In genomic region chr3:154646638-154647442, GRCm38 (mm10) we compare ENCODE assay signal across 8 mouse cellular contexts. TPM values are rescaled to one million over a fixed set of nuclear protein-coding genes. Genes with fewer than 3 reads are reported as not detected.
DNase-seq lines count a peak whose midpoint lies in the region; ATAC-seq and TF ChIP-seq lines count a peak whose summit lies in the region.

No protein-coding gene starts in this region.

- peak overlapping the region; percentile 41 for H3K4me2 ChIP-seq in midbrain, embryonic 16.5 days (ENCODE audit: low read length)

- peaks cover 16% of the 10 kb centered on the region for H3K4me1 ChIP-seq in forebrain, embryonic 10.5 days
- H3K4me1 ChIP-seq in midbrain, embryonic 16.5 days (ENCODE audit: control insufficient read depth, insufficient read depth, low read length) = peaks cover 8% of the 10 kb centered on the region; the same call in 1 of the 2 replicates

- H3K27me3 ChIP-seq in Patski = peaks cover 3% of the 10 kb centered on the region
- peaks cover 14% of the 10 kb centered on the region for H3K27me3 ChIP-seq in forebrain, embryonic 10.5 days (ENCODE audit: poor library complexity, severe bottlenecking)
- H3K27me3 ChIP-seq in midbrain, embryonic 16.5 days (ENCODE audit: control insufficient read depth, insufficient read depth, low read depth, low read length) = no peaks in the 10 kb centered on the region

- peak overlapping the region; percentile 20; the same call in 1 of the 2 replicates for H3K4me3 ChIP-seq in forebrain, embryonic 10.5 days
- no peak overlapping the region; the same call in 1 of the 2 replicates for H3K4me3 ChIP-seq in midbrain, embryonic 16.5 days (ENCODE audit: low read depth, low read length)

- H3K9me3 ChIP-seq in forebrain, embryonic 10.5 days = no peaks in the 10 kb centered on the region
- no peaks in the 10 kb centered on the region for H3K9me3 ChIP-seq in midbrain, embryonic 16.5 days (replicated peaks; ENCODE audit: control insufficient read depth, low read length, poor library complexity, severe bottlenecking)

- peak; percentile 58 for TF ChIP-seq CTCF in Patski (IDR thresholded peaks at IDR 0.05)

- H3K36me3 ChIP-seq in forebrain, embryonic 10.5 days (replicated peaks) = no peaks in the 10 kb centered on the region
- no peaks in the 10 kb centered on the region for H3K36me3 ChIP-seq in midbrain, embryonic 16.5 days (ENCODE audit: control insufficient read depth, insufficient read depth, low read length)

- no peak overlapping the region for H3K9ac ChIP-seq in midbrain, embryonic 16.5 days (ENCODE audit: low read depth, low read length)

- in situ Hi-C loops in Patski (cut with MboI; ENCODE audit: low pct_unique_long_range_greater_than_20kb) = loop anchor here (25.0 kb wide), 1 partner anchor 715 kb away; no protein-coding TSS in a partner anchor

- 0 out of 2 replicates have a peak overlapping the region, but pooled peaks have one; percentile 40 for H3K27ac ChIP-seq in forebrain, embryonic 10.5 days
- no peak overlapping the region for H3K27ac ChIP-seq in midbrain, embryonic 16.5 days (ENCODE audit: low read length)

- CTCF ChIA-PET in Patski (lab: Charles Lee) = interaction anchor here (0.9 to 1.7 kb wide), 8 partner anchors 8 to 174 kb away, joined by 3 to 9 read pairs (median 4); partner anchors contain the start of genes Cryz and Tyw3

- POLR2A ChIA-PET in Patski (lab: Charles Lee) = interaction anchor here (0.6 kb wide), 1 partner anchor 550 kb away, joined by 3 read pairs; no protein-coding TSS in a partner anchor

- peak; percentile 15 for DNase-seq in left cerebral cortex, postnatal 4 days
- DNase-seq in left cerebral cortex, postnatal 36 days (ENCODE audit: low spot score in 2 of 2) = no peak
- no peak for DNase-seq in Patski (ENCODE audit: low read depth, low spot score)
- no peak for DNase-seq in forebrain, embryonic 10.5 days (ENCODE audit: extremely low spot score, low spot score)
- DNase-seq in kidney, postnatal 10 days = peak; percentile 11
- DNase-seq in urinary bladder, adult 18-20 months (ENCODE audit: low spot score in 2 of 2) = no peak
- DNase-seq in spleen, adult 12 weeks (ENCODE audit: low spot score) = no peak

- peak; percentile 25 for ATAC-seq in Patski
- peak; percentile 70; the same call in 1 of the 2 replicates for ATAC-seq in midbrain, embryonic 16.5 days

- intact Hi-C loops in left cerebral cortex, postnatal 4 days (cut with DNase I) = no loop called here
- intact Hi-C loops in left cerebral cortex, postnatal 36 days (cut with DNase I) = no loop called here

- 66% methylated on average over 29 of the region's 29 CpGs for WGBS in forebrain, embryonic 10.5 days
- 65% methylated on average over 29 of the region's 29 CpGs for WGBS in midbrain, embryonic 16.5 days

RNA-seq across cellular contexts. Expression of gene Erich3, which starts 16.8 kb away (rescaled TPM):
- total RNA-seq in left cerebral cortex, postnatal 4 days (2021) = 1 to 10 TPM; 3.4 to 5.0 TPM
- total RNA-seq in left cerebral cortex, postnatal 36 days (2021) = 10 to 100 TPM in 1 of 2 experiments, 1 to 10 TPM in 1; 9.7 to 10.3 TPM
- 0.04 TPM for polyA plus RNA-seq in Patski (2021)
- 0.14 and 0.15 TPM in 2 replicates for polyA plus RNA-seq in forebrain, embryonic 10.5 days (2016; fragmentation: Nextera tagmentation; extraction: Ambion mirVana)
- 2.8 and 3.3 TPM in 2 replicates for polyA plus RNA-seq in midbrain, embryonic 16.5 days (2015; fragmentation: Nextera tagmentation; extraction: Ambion mirVana)

RNA-seq across cellular contexts. Expression of gene Tyw3, which starts 49.9 kb away (rescaled TPM):
- total RNA-seq in left cerebral cortex, postnatal 4 days (2021) = 1 to 10 TPM; 6.4 to 9.4 TPM
- 10 to 100 TPM; 12.3 to 14.7 TPM for total RNA-seq in left cerebral cortex, postnatal 36 days (2021)
- polyA plus RNA-seq in Patski (2021) = 7.9 TPM
- polyA plus RNA-seq in forebrain, embryonic 10.5 days (2016; fragmentation: Nextera tagmentation; extraction: Ambion mirVana) = 17.8 and 18.1 TPM in 2 replicates
- 12.1 and 13.4 TPM in 2 replicates for polyA plus RNA-seq in midbrain, embryonic 16.5 days (2015; fragmentation: Nextera tagmentation; extraction: Ambion mirVana)

RNA-seq across cellular contexts. Expression of gene Cryz, which starts 50.3 kb away (rescaled TPM):
- total RNA-seq in left cerebral cortex, postnatal 4 days (2021) = 10 to 100 TPM in 1 of 2 experiments, 1 to 10 TPM in 1; 8.6 to 10.9 TPM
- 10 to 100 TPM; 19.8 to 22.2 TPM for total RNA-seq in left cerebral cortex, postnatal 36 days (2021)
- 116 TPM for polyA plus RNA-seq in Patski (2021)
- polyA plus RNA-seq in forebrain, embryonic 10.5 days (2016; fragmentation: Nextera tagmentation; extraction: Ambion mirVana) = 23.8 and 24.2 TPM in 2 replicates
- polyA plus RNA-seq in midbrain, embryonic 16.5 days (2015; fragmentation: Nextera tagmentation; extraction: Ambion mirVana) = 10.6 and 12.9 TPM in 2 replicates

Comparison
In these comparisons a context has a peak if more than half of its experiments do, and no peak if none do; other contexts are left out.
1. DNase-seq: peak in left cerebral cortex, postnatal 4 days (single experiment) and kidney, postnatal 10 days (single experiment); none in left cerebral cortex, postnatal 36 days (0 of 2), Patski (single experiment), forebrain, embryonic 10.5 days (single experiment), urinary bladder, adult 18-20 months (0 of 2) and spleen, adult 12 weeks (single experiment).